Mouse (Mus musculus): ENCODE results near the gene Tmem169.

- no peak for TF ChIP-seq CTCF (conservative IDR thresholded peaks at IDR 0.05; ENCODE audit: low read length)
- no peak for TF ChIP-seq POU5F1 (IDR thresholded peaks at IDR 0.05; ENCODE audit: borderline replicate concordance, low read length)
These were observed 6.7 kb downstream of the Tmem169 start for GRCm38 (mm10) chr1:72290896-72291295.

All from E14TG2a.4 (cell line).